Mouse (Mus musculus) hindbrain, embryonic 13.5 days (tissue): ENCODE results near the gene Tlr9. TPM values are rescaled to one million over a fixed set of nuclear protein-coding genes. Genes with fewer than 3 reads are reported as not detected.

Experiments
- ATAC-seq: fragments of 200-750 bp; cut with Nextera tagmentation; 2 replicates; pipeline ENCODE4 v1.8.0; 2017; ENCODE audit warnings: moderate TSS enrichment; ENCODE audit not compliant: low FRiP score
- H3K27ac ChIP-seq: fragments of 300-500 bp; sonication (generic); 2 replicates; pipeline ENCODE4 v1.5.1; 2015; ENCODE audit warnings: inconsistent platforms, mild to moderate bottlenecking, moderate library complexity
- H3K27me3 ChIP-seq: fragments of 300-500 bp; sonication (generic); 2 replicates; pipeline ENCODE4 v1.6.1; 2015; ENCODE audit warnings: mild to moderate bottlenecking, inconsistent platforms
- H3K36me3 ChIP-seq: fragments of 300-500 bp; sonication (generic); 2 replicates; pipeline ENCODE4 v1.6.1; 2015; ENCODE audit warnings: mild to moderate bottlenecking, inconsistent platforms
- H3K4me1 ChIP-seq: fragments of 300-500 bp; sonication (generic); replicated peaks from 2 replicates; pipeline ENCODE4 v1.6.1; 2015; ENCODE audit warnings: inconsistent platforms
- H3K4me2 ChIP-seq: fragments of 300-500 bp; sonication (generic); 2 replicates; pipeline ENCODE4 v1.6.1; 2015; ENCODE audit warnings: inconsistent platforms, mild to moderate bottlenecking, moderate library complexity
- H3K4me3 ChIP-seq: fragments of 300-500 bp; sonication (generic); 2 replicates; pipeline ENCODE4 v1.5.1; 2015; ENCODE audit warnings: mild to moderate bottlenecking, inconsistent platforms
- H3K9ac ChIP-seq: fragments of 300-500 bp; sonication (generic); 2 replicates; pipeline ENCODE4 v1.6.1; 2015; ENCODE audit warnings: mild to moderate bottlenecking, inconsistent platforms
- H3K9me3 ChIP-seq: fragments of 300-500 bp; sonication (generic); 2 replicates; pipeline ENCODE4 v1.6.1; 2016; ENCODE audit warnings: inconsistent platforms
- WGBS: fragments of 180-500 bp; shearing (Covaris S2); methylation state at CpG from one replicate; pipeline ENCODE4 v1.1.7; 2015; 5-methylcytosine and 5-hydroxymethylcytosine counted together
- polyA plus RNA-seq: library from polyadenylated mRNA; unstranded; fragments of >200 nt; fragmentation: Nextera tagmentation; extraction: Ambion mirVana; gene quantifications from 2 replicates; pipeline ENCODE4 v1.2.1, GENCODE M21; 2015

The Tlr9 gene
- polyA plus RNA-seq, 1 experiment from 2014 or later = 0.04 TPM

GRCm38 (mm10) chr9:106263381-106263924 lies 41.1 kb downstream of the Tlr9 start:
- WGBS = 83% methylated on average over 9 of the region's 9 CpGs
- Histone ChIP-seq H3K36me3 (no peaks in the 10 kb centered on the region), H3K27ac (no peak overlapping the region), H3K4me3 (no peak overlapping the region), H3K27me3 (no peaks in the 10 kb centered on the region), H3K4me1 (peaks cover 4% of the 10 kb centered on the region), H3K9me3 (no peaks in the 10 kb centered on the region), H3K9ac (no peak overlapping the region), H3K4me2 (no peak overlapping the region)
- ATAC-seq = no peak

- WGBS = 87% methylated on average over 12 of the region's 12 CpGs
- Histone ChIP-seq H3K27me3 (no peaks in the 10 kb centered on the region), H3K27ac (no peak overlapping the region), H3K4me3 (no peak overlapping the region), H3K4me2 (no peak overlapping the region), H3K36me3 (no peaks in the 10 kb centered on the region), H3K4me1 (peaks cover 24% of the 10 kb centered on the region), H3K9me3 (no peaks in the 10 kb centered on the region), H3K9ac (no peak overlapping the region)
- ATAC-seq = no peak
Measured at GRCm38 (mm10) chr9:106265358-106266075, 43.1 kb downstream of the Tlr9 start.

- Histone ChIP-seq H3K9me3 (no peaks in the 10 kb centered on the region), H3K27me3 (no peaks in the 10 kb centered on the region), H3K9ac (no peak overlapping the region), H3K36me3 (no peaks in the 10 kb centered on the region), H3K4me3 (no peak overlapping the region), H3K4me1 (peaks cover 24% of the 10 kb centered on the region), H3K27ac (no peak overlapping the region), H3K4me2 (no peak overlapping the region)
- 62% methylated on average over 2 of the region's 2 CpGs for WGBS
- no peak for ATAC-seq
Measured at GRCm38 (mm10) chr9:106266936-106267657, 44.7 kb downstream of the Tlr9 start.

GRCm38 (mm10) chr9:106268421-106268820 lies 46.0 kb downstream of the Tlr9 start:
- WGBS = 44% methylated on average over 4 of the region's 4 CpGs
- H3K27ac ChIP-seq = no peak overlapping the region
- no peak for ATAC-seq

GRCm38 (mm10) chr9:106269076-106269788 lies 46.8 kb downstream of the Tlr9 start:
- 65% methylated on average over 9 of the region's 9 CpGs for WGBS
- no peak overlapping the region for H3K4me2 ChIP-seq
- H3K9me3 ChIP-seq = no peaks in the 10 kb centered on the region
- peak; percentile 33; the same call in 1 of the 2 replicates for ATAC-seq
- H3K4me1 ChIP-seq = peaks cover 24% of the 10 kb centered on the region
- no peak overlapping the region for H3K9ac ChIP-seq
- no peaks in the 10 kb centered on the region for H3K36me3 ChIP-seq
- no peaks in the 10 kb centered on the region for H3K27me3 ChIP-seq
- peak overlapping the region; percentile 76 for H3K27ac ChIP-seq
- H3K4me3 ChIP-seq = no peak overlapping the region

More at GRCm38 (mm10) chr9:106268421-106268820, 46.0 kb downstream of the Tlr9 start:
- peaks cover 24% of the 10 kb centered on the region for H3K4me1 ChIP-seq
- H3K9ac ChIP-seq = 0 out of 2 replicates have a peak overlapping the region, but pooled peaks have one; percentile 6
- no peaks in the 10 kb centered on the region for H3K36me3 ChIP-seq
- no peak overlapping the region for H3K4me3 ChIP-seq
- no peaks in the 10 kb centered on the region for H3K9me3 ChIP-seq
- no peaks in the 10 kb centered on the region for H3K27me3 ChIP-seq
- H3K4me2 ChIP-seq = no peak overlapping the region

- peak overlapping the region; percentile 76 for H3K27ac ChIP-seq
- no peak overlapping the region for H3K4me3 ChIP-seq
- peak overlapping the region; percentile 35; the same call in 1 of the 2 replicates for H3K9ac ChIP-seq
- peak; percentile 79 for ATAC-seq
- H3K27me3 ChIP-seq = no peaks in the 10 kb centered on the region
- 21% methylated on average over 2 of the region's 2 CpGs for WGBS
- peaks cover 24% of the 10 kb centered on the region for H3K4me1 ChIP-seq
- no peaks in the 10 kb centered on the region for H3K36me3 ChIP-seq
- H3K4me2 ChIP-seq = no peak overlapping the region
- H3K9me3 ChIP-seq = no peaks in the 10 kb centered on the region
Measured at GRCm38 (mm10) chr9:106269879-106270278, 47.5 kb downstream of the Tlr9 start.

- no peaks in the 10 kb centered on the region for H3K27me3 ChIP-seq
- H3K9me3 ChIP-seq = no peaks in the 10 kb centered on the region
- peaks cover 24% of the 10 kb centered on the region for H3K4me1 ChIP-seq
- H3K27ac ChIP-seq = no peak overlapping the region; the same call in 1 of the 2 replicates
- ATAC-seq = no peak
- WGBS = 83% methylated on average over 4 of the region's 4 CpGs
- H3K9ac ChIP-seq = no peak overlapping the region
- H3K36me3 ChIP-seq = no peaks in the 10 kb centered on the region
- no peak overlapping the region for H3K4me3 ChIP-seq
- no peak overlapping the region for H3K4me2 ChIP-seq
Measured at GRCm38 (mm10) chr9:106270656-106271055, 48.3 kb downstream of the Tlr9 start.

GRCm38 (mm10) chr9:106272288-106272687 lies 49.9 kb downstream of the Tlr9 start:
- Histone ChIP-seq H3K27me3 (no peaks in the 10 kb centered on the region), H3K9ac (no peak overlapping the region), H3K4me2 (no peak overlapping the region), H3K36me3 (no peaks in the 10 kb centered on the region), H3K9me3 (no peaks in the 10 kb centered on the region), H3K4me1 (peaks cover 24% of the 10 kb centered on the region), H3K4me3 (no peak overlapping the region), H3K27ac (no peak overlapping the region)
- ATAC-seq = no peak
- 100% methylated on average over 1 of the region's 1 CpGs for WGBS

GRCm38 (mm10) chr9:106273276-106273675 lies 50.9 kb downstream of the Tlr9 start:
- ATAC-seq = no peak
- Histone ChIP-seq H3K4me3 (no peak overlapping the region), H3K4me2 (no peak overlapping the region), H3K9me3 (no peaks in the 10 kb centered on the region), H3K36me3 (no peaks in the 10 kb centered on the region), H3K27ac (no peak overlapping the region), H3K4me1 (peaks cover 22% of the 10 kb centered on the region), H3K27me3 (no peaks in the 10 kb centered on the region), H3K9ac (no peak overlapping the region)
- 86% methylated on average over 12 of the region's 12 CpGs for WGBS

GRCm38 (mm10) chr9:106273791-106274190 lies 51.4 kb downstream of the Tlr9 start:
- WGBS = 67% methylated on average over 4 of the region's 4 CpGs
- no peak for ATAC-seq
- Histone ChIP-seq H3K4me1 (peaks cover 17% of the 10 kb centered on the region), H3K36me3 (no peaks in the 10 kb centered on the region), H3K27ac (no peak overlapping the region), H3K4me3 (no peak overlapping the region), H3K9ac (no peak overlapping the region), H3K4me2 (no peak overlapping the region), H3K9me3 (no peaks in the 10 kb centered on the region), H3K27me3 (no peaks in the 10 kb centered on the region)

- no peaks in the 10 kb centered on the region for H3K36me3 ChIP-seq
- no peak overlapping the region for H3K4me2 ChIP-seq
- H3K4me3 ChIP-seq = no peak overlapping the region
- peaks cover 9% of the 10 kb centered on the region for H3K4me1 ChIP-seq
- no peak overlapping the region for H3K9ac ChIP-seq
- ATAC-seq = no peak
- no peaks in the 10 kb centered on the region for H3K9me3 ChIP-seq
- 87% methylated on average over 8 of the region's 8 CpGs for WGBS
- no peak overlapping the region for H3K27ac ChIP-seq
- H3K27me3 ChIP-seq = no peaks in the 10 kb centered on the region
Measured at GRCm38 (mm10) chr9:106274652-106275180, 52.3 kb downstream of the Tlr9 start.

GRCm38 (mm10) chr9:106275806-106276205 lies 53.4 kb downstream of the Tlr9 start:
- no peak overlapping the region for H3K9ac ChIP-seq
- H3K4me1 ChIP-seq = peaks cover 9% of the 10 kb centered on the region
- H3K4me3 ChIP-seq = no peak overlapping the region
- H3K27ac ChIP-seq = no peak overlapping the region
- ATAC-seq = no peak
- WGBS = 81% methylated on average over 1 of the region's 1 CpGs
- no peaks in the 10 kb centered on the region for H3K27me3 ChIP-seq
- no peaks in the 10 kb centered on the region for H3K9me3 ChIP-seq
- no peaks in the 10 kb centered on the region for H3K36me3 ChIP-seq
- no peak overlapping the region for H3K4me2 ChIP-seq
